Mouse (Mus musculus) cerebral cortex, adult 2 months (tissue): Measurements from ENCODE around the gene Stk17b.

ENCODE experiments used
- WGBS: fragments of 180-500 bp; shearing (Covaris S2); methylation state at CpG from one replicate; pipeline ENCODE4 v1.1.7; 2018; 5-methylcytosine and 5-hydroxymethylcytosine counted together

Gene Stk17b

DNA sequence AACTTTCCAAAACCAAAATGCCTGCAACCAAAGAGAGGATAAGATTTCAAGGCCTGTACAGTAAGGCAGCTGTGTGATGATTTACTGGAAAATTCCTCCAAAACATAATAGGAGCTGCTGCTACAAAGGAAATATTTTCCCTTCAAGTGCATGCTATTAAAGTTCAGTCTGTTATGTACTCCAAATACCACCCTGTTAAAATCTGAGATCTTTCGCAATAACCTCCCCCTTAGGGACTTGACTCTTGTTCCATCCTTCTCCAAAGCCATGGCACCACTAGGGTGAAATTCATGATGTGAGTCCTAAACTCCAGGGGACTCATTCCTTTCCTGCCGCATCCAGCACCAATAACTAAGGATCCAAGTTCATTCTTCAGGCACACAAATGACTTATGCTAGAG lies 58.1 kb downstream of the Stk17b start:
- WGBS: 91% methylated on average over 2 of the region's 2 CpGs

DNA sequence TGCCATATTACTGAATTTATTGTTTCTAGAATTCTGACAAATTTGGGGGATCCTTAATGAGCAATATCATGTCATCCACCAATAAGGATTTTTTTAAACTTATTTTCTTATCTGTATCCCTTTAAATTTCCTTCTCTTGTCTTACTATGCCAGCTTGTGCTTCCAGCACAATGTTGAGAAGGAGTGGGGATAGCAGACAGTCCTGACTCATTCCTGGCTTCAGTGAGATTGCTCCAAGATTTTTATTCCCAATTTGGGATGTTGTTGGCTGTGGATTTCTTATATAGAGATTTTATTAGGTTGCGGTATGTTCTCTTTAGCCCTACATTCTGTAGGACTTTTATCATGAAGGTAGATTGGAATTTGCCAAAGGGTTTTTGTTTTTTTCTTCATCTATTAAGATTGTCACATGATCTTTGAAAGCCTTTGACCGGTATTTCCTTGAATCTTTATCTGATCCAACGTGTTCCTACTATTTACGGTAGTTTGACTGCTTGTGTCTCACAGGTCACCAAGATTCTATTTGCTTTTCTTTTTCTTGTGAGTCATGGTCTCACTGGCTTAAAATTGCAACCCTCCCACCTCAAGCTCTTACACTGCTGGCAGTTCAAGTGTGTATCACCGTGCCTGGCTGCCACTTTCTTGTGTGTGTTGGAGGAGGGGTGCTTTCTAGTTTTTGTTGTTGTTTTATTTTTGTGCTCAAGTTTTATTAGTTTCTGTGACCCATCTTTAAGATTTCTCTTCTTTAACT lies 64.2 kb downstream of the Stk17b start:
- WGBS: 55% methylated on average over 5 of the region's 5 CpGs

DNA sequence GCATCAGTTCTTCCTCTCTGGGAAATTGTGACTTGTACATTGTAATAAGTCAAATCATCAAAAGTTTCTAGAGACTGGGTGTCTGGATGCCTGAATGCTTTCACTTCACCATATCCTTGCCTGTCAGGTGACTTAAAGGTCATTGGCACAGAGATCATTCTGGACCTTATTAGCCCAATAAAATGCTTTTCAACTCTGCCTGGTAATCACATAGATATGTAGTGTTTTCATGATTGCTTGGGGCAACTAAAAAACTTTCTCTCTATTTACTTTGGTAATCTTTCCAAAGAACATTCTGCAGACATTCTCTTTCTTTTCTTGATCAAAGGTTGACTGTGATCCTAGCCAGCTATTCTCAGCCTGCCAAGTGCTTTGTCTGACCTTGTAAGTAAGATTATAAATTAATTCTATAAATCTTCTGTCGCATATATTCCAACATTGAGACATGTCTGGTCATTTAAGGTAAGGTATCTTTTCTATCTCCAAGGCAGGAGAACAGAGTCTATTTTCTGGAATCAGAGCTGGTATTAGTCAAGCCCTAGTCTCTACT lies 69.0 kb downstream of the Stk17b start:
- WGBS: 86% methylated on average over 1 of the region's 1 CpGs

DNA sequence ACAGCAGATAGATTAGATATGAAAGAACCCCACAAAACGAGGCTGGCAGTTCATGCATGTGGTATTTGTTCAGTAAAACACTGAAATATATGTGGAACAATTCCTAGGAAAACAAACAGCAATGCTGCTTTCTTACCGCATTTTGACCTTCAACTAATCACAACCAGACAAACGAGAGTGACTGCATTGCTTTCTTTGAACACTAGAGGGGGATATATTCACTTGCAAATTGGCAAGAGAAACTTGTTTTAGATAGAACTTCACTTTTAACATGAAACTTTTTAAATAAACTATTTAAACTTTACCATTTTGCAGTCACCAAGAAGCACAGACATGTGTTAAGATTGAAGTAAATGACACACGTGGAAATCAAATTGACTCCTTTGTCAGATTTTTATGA lies 69.6 kb downstream of the Stk17b start:
- WGBS: 4% methylated on average over 4 of the region's 4 CpGs

DNA sequence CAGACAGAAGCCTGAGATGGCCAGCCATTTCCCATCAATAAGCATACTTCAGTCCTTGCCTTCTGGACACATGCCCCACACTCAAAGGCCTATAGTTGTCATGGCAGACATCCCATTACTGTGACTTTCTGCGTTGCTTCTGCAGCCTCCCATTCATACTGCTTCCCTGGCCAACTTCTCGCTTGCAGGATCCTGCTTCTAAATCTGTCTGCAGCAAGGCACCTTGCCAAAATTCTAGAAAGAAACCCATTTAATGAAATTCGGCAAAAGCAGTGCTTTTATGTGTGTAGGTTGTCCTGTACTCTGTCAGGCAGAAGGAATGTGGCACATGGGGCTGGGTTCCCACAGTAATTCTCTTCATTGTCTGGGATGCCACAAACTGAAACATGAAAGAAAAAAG lies 71.6 kb downstream of the Stk17b start:
- 12% methylated on average over 3 of the region's 3 CpGs for WGBS

DNA sequence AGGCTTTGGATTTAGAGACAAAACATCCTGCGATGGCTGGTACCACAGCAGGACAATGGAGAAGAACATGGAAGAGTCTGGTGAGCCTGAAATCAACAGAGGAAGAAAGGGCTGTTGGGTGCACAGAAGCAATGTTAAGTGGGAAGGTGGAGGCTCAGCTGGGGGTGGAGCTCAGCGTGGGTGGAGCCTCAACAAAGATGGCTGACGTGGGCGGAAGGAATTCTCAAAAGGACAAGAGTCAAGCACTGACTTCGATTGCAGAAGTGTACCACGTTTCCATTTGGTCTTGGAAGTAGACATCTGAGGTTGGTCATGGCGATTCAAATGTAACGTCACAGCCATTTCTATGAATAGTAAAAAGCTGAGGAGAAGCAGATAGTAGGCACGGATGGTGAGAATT lies 74.0 kb downstream of the Stk17b start:
- 86% methylated on average over 9 of the region's 9 CpGs for WGBS

DNA sequence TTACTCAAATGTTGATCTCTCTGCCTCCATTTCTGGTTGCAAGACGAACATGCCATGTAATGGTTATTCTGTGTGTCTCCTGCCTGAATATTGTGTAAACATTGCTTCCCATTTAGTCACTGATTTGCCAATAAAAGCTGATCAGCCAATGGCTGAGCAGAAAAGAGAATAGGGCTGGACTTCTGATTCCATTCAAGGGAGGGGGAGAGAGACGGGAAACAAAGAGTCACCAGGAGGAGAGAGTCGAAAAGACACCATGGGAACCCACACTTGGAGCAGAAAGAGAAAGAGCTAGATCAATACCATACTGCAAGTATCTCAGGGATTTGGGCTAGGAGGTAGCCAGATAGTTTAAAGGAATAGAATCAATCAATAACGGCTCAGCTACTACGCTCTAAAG lies 75.4 kb downstream of the Stk17b start:
- 84% methylated on average over 5 of the region's 5 CpGs for WGBS

DNA sequence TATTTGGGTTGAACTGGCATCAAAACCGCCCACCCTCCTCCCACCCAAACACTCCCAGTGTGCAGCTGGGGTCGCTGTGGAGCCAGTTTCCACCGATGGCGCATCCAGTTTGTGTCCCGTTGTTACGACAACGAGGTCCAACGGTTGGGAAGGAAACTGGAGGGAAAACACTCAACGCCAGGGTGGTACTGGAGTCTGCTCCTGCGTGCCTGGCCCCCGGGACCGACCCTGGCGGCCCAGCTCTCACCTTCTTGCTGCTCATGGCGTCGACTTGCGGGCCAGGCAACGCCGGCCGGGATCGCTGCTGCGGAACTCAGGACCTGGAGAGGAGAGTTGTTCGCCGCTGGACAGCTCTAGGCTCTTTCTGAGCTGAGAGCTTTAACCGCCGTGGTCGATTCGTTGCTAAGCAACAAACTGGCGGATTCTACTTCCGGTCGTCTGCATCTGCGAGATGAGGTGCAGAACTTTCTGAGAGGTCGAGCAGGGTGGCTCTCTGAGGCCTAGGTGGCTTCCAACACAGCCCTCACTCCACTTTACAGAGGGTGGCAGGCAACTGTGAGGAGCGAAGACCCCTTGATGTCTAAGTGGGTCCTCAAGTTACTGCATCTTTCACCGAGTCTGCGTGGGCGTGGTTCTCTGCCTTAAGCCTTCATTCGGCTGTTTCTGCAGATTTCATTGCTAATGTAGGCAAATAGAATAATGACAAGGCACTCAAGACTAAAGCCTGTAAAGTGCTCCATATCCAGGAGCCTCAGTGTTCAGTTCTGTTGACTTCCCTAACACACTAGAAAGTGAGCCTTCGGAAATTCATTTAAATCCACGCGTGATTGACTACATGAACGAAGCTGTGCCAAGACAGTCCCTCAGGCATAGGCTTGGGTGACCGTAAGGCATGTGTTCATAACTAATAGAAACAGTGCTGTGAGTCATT lies 78.3 kb downstream of the Stk17b start, which contains the start of gene Dnah7a:
Dnah7a (minus strand) TSS at position 354 of the 931 bp plus-strand sequence.
- 8% methylated on average over 42 of the region's 42 CpGs for WGBS
